Mouse (Mus musculus): ENCODE data around the gene Sfmbt1. TPM values are rescaled to one million over a fixed set of nuclear protein-coding genes. Genes with fewer than 3 reads are reported as not detected.

Sfmbt1 gene
- total and polyA plus RNA-seq, 2 experiments from 2014 or later: 9.7 to 13.4 TPM

DNA sequence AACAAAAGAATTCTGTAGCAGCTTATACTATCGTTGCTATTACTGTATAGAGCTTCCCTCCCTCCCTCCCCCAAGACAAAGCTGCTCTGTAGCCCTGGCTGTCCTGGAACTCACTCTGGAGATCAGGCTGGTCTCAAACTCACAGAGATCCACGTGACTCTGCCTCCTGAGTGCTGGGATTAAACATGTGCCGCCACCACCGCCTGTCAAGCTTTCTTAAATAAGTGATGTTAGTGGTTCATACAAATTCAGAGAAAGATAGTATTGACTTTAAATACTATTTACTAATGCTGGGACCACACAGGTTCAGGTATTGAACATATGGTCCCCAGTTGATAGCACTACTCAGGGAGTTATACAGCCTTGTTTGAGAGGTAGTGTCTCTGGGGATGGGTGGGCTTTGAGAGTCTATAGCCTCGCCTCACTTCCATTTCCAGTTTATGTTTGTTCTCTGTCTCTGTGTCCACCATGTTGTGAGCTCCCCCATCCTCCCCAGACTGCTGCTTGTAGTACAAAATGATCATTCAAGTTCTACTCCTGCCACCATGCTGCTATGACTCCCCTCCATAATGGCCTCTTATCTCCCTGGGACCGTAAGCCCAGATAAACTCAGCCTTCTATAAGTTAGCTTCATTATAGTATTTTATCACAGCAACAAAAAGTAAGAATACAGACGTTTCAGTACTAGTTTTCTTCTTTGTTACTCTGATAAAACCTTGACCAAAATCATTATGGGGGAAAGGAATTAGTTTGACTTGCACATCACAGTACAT lies 47.7 kb downstream of the Sfmbt1 start:
- Histone ChIP-seq H3K4me1 (ENCODE audit: insufficient read depth, low read length) (no peaks in the 10 kb centered on the region), H3K27ac (no peak overlapping the region), H3K36me3 (ENCODE audit: insufficient read depth, low read length) (no peaks in the 10 kb centered on the region), H3K4me3 (ENCODE audit: low read length) (no peak overlapping the region), H3K9ac (replicated peaks; ENCODE audit: low read length) (no peak overlapping the region), H3K4me2 (ENCODE audit: low read depth, low read length) (no peak overlapping the region), H3K27me3 (ENCODE audit: insufficient read depth, low read length) (no peaks in the 10 kb centered on the region), H3K9me3 (ENCODE audit: low read length) (no peaks in the 10 kb centered on the region)
- no peak for DNase-seq (ENCODE audit: low spot score)
- no peak for TF ChIP-seq CTCF (IDR thresholded peaks at IDR 0.05; ENCODE audit: low read depth)
- WGBS: 91% methylated on average over 7 of the region's 7 CpGs
- no peak for ATAC-seq

DNA sequence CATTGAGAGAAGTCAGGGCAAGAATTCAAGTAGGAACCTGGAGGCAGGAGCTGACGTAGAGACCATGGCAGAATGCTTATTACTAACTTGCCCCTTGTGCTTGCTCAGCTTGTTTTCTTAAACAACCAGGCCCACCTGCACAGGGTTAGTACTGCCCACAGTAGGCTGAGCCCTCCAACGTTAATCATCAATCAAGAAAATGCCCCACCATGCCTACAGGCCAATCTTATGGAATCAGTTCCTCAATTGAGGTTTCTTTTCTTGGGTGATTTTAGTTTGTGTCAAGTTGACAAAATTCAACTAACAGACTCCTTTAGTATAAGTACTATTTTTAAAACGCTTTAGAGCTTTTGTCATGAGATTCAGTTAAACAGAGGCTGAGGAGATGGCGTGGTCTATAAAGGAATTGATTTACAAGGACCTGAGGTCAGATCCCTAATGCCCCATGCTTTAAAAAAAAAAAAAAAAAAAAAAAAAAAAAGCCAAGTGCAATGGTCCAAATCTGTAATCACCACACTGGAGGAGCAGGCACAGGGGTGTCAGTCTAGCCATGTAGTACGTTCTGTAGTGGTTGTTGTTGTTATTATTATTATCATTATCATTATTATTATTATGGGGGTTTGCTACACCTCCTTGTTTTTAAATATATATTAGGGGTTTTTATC lies 48.4 kb downstream of the Sfmbt1 start:
- no peak for TF ChIP-seq CTCF (IDR thresholded peaks at IDR 0.05; ENCODE audit: low read depth)
- DNase-seq (ENCODE audit: low spot score): no peak
- WGBS: 78% methylated on average over 5 of the region's 5 CpGs
- Histone ChIP-seq H3K9me3 (ENCODE audit: low read length) (no peaks in the 10 kb centered on the region), H3K9ac (replicated peaks; ENCODE audit: low read length) (no peak overlapping the region), H3K4me3 (ENCODE audit: low read length) (no peak overlapping the region), H3K4me1 (ENCODE audit: insufficient read depth, low read length) (no peaks in the 10 kb centered on the region), H3K4me2 (ENCODE audit: low read depth, low read length) (no peak overlapping the region), H3K27ac (no peak overlapping the region), H3K36me3 (ENCODE audit: insufficient read depth, low read length) (no peaks in the 10 kb centered on the region), H3K27me3 (ENCODE audit: insufficient read depth, low read length) (no peaks in the 10 kb centered on the region)
- ATAC-seq: no peak

DNA sequence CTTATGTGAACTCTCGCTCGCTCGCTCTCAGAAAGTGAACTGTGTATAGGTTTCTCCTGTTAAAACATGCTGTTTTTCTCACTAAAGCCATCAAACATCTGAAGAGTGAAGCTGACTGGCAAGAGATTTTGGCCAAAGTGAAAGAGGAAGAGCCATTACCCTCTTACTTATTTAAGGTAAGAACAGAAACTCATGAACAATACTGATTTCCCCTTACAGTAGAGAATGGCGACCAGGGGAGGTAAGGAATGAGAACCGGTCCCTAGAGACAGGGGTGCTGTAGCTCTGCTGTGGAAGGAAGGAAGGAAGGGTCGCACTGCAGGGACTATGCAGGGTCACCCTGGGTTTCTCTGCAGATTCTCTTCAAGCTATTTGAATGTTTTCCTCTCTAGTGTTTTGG lies 70.0 kb downstream of the Sfmbt1 start:
- Histone ChIP-seq H3K27me3 (ENCODE audit: insufficient read depth, low read length) (no peaks in the 10 kb centered on the region), H3K27ac (no peak overlapping the region), H3K4me1 (ENCODE audit: insufficient read depth, low read length) (no peaks in the 10 kb centered on the region), H3K9me3 (ENCODE audit: low read length) (no peaks in the 10 kb centered on the region), H3K4me3 (ENCODE audit: low read length) (no peak overlapping the region), H3K9ac (replicated peaks; ENCODE audit: low read length) (no peak overlapping the region), H3K36me3 (ENCODE audit: insufficient read depth, low read length) (peaks cover 24% of the 10 kb centered on the region), H3K4me2 (ENCODE audit: low read depth, low read length) (no peak overlapping the region)
- DNase-seq (ENCODE audit: low spot score) (no peak), ATAC-seq (no peak)
- no peak for TF ChIP-seq CTCF (IDR thresholded peaks at IDR 0.05; ENCODE audit: low read depth)
- 91% methylated on average over 6 of the region's 6 CpGs for WGBS

DNA sequence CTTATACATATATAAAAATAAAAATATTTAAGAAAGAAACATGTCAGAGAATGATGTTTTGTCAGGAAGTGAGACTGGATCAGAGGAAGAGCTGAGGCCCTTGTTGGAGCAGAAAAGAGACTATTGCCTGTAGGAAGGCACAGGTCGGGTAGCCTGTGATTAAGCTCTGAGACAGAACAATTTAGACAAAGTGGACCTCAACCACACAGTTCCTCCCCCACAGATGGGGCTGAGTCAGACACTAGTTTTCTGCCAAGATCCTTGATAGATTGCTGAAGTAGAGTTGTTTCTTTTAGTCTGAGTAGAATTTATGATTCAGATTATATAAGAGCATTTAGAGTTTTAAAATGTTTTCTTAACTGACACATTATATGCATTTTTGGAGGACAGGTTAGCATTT lies 74.8 kb downstream of the Sfmbt1 start:
- Histone ChIP-seq H3K9ac (replicated peaks; ENCODE audit: low read length) (no peak overlapping the region), H3K27me3 (ENCODE audit: insufficient read depth, low read length) (no peaks in the 10 kb centered on the region), H3K36me3 (ENCODE audit: insufficient read depth, low read length) (peaks cover 22% of the 10 kb centered on the region)

DNA sequence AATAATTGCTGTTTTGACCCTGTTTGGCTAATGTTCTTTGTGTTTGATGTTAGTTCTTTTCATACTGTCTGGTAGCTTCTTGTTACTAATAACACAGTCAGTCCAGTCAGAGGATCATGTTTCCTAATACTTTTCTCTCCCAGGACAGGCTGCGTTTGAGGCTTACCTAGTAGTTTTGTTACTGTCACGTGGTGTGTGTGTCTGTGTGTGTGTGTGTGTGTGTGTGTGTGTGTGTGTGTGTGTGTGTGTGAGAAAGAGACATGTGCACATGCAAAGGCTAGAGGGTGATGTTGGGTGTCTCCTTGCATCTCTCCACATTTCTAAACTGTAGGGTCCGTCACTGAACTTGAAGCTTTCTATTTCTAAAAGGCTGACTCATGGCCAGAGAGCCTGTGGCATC lies 78.2 kb downstream of the Sfmbt1 start:
- no peaks in the 10 kb centered on the region for H3K27me3 ChIP-seq (ENCODE audit: insufficient read depth, low read length)
- peaks cover 8% of the 10 kb centered on the region; the same call in 1 of the 2 replicates for H3K36me3 ChIP-seq (ENCODE audit: insufficient read depth, low read length)
- no peaks in the 10 kb centered on the region for H3K9me3 ChIP-seq (ENCODE audit: low read length)
- no peak overlapping the region for H3K27ac ChIP-seq
- no peaks in the 10 kb centered on the region for H3K4me1 ChIP-seq (ENCODE audit: insufficient read depth, low read length)
- ATAC-seq: no peak
- no peak for DNase-seq (ENCODE audit: low spot score)
- no peak overlapping the region for H3K4me2 ChIP-seq (ENCODE audit: low read depth, low read length)
- no peak overlapping the region for H3K9ac ChIP-seq (replicated peaks; ENCODE audit: low read length)
- no peak for TF ChIP-seq CTCF (IDR thresholded peaks at IDR 0.05; ENCODE audit: low read depth)
- no peak overlapping the region for H3K4me3 ChIP-seq (ENCODE audit: low read length)
- WGBS: 93% methylated on average over 3 of the region's 3 CpGs

More for the DNA sequence above, 74.8 kb downstream of the Sfmbt1 start:
- Histone ChIP-seq H3K27ac (no peak overlapping the region), H3K4me1 (ENCODE audit: insufficient read depth, low read length) (no peaks in the 10 kb centered on the region), H3K4me2 (ENCODE audit: low read depth, low read length) (no peak overlapping the region), H3K9me3 (ENCODE audit: low read length) (no peaks in the 10 kb centered on the region), H3K4me3 (ENCODE audit: low read length) (no peak overlapping the region)
- DNase-seq (ENCODE audit: low spot score): no peak
- ATAC-seq: no peak
- WGBS: 63% methylated on average over 1 of the region's 1 CpGs
- no peak for TF ChIP-seq CTCF (IDR thresholded peaks at IDR 0.05; ENCODE audit: low read depth)

DNA sequence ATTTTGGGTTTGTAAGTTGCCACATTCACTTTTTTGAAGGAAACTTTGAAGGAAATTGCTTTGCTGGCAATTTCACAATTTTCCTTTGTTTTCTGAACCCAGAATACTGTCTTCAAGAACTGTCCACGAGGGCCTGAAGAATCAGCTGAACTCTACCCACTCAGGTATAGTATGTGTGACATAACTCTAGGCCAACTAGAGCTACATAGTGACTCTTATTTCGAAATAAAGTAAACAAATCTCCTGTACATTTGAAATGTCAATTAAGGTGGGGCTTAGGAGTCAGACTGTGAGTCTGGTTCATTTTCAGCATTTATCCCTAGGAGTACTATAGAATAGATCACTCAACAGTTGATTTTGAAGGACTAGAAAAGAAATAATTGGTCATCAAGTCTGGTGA lies 87.1 kb downstream of the Sfmbt1 start:
- DNase-seq (ENCODE audit: low spot score) (no peak), ATAC-seq (no peak)
- Histone ChIP-seq H3K27me3 (ENCODE audit: insufficient read depth, low read length) (no peaks in the 10 kb centered on the region), H3K4me2 (ENCODE audit: low read depth, low read length) (no peak overlapping the region), H3K4me1 (ENCODE audit: insufficient read depth, low read length) (no peaks in the 10 kb centered on the region), H3K4me3 (ENCODE audit: low read length) (no peak overlapping the region), H3K27ac (no peak overlapping the region), H3K9me3 (ENCODE audit: low read length) (no peaks in the 10 kb centered on the region), H3K9ac (replicated peaks; ENCODE audit: low read length) (no peak overlapping the region), H3K36me3 (ENCODE audit: insufficient read depth, low read length) (peaks cover 14% of the 10 kb centered on the region; the same call in 1 of the 2 replicates)
- no peak for TF ChIP-seq CTCF (IDR thresholded peaks at IDR 0.05; ENCODE audit: low read depth)
- 91% methylated on average over 2 of the region's 2 CpGs for WGBS

DNA sequence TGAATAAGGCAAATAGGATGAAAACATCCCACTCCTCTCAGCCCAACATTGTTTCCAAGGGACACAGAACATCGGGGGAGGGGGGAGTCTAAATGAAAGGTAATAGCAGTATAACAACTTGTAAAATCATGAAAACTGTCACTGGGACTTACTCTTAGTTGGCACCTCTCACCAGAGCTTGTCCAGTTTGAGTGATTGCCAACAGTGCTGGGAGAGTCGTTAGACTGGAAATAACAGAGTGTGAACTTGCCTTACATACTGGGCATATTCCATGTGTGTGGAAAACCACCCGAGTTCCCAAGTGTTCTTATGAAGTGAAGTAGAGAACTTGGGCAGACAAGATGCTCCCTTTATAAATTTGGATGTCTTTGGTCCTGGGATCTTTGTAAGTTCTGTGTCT lies 106.5 kb downstream of the Sfmbt1 start:
- no peak for TF ChIP-seq CTCF (IDR thresholded peaks at IDR 0.05; ENCODE audit: low read depth)
- H3K36me3 ChIP-seq (ENCODE audit: insufficient read depth, low read length): peaks cover 10% of the 10 kb centered on the region
- no peaks in the 10 kb centered on the region for H3K27me3 ChIP-seq (ENCODE audit: insufficient read depth, low read length)
- H3K9me3 ChIP-seq (ENCODE audit: low read length): no peaks in the 10 kb centered on the region
- ATAC-seq (no peak), DNase-seq (ENCODE audit: low spot score) (no peak)
- no peak overlapping the region for H3K4me3 ChIP-seq (ENCODE audit: low read length)
- no peak overlapping the region for H3K9ac ChIP-seq (replicated peaks; ENCODE audit: low read length)
- 63% methylated on average over 3 of the region's 3 CpGs for WGBS
- no peaks in the 10 kb centered on the region; the same call in 1 of the 2 replicates for H3K4me1 ChIP-seq (ENCODE audit: insufficient read depth, low read length)
- no peak overlapping the region for H3K27ac ChIP-seq
- H3K4me2 ChIP-seq (ENCODE audit: low read depth, low read length): no peak overlapping the region
